Mouse (Mus musculus) embryonic facial prominence, embryonic 14.5 days (tissue): ENCODE data around the gene Bbs4. TPM values are rescaled to one million over a fixed set of nuclear protein-coding genes. Genes with fewer than 3 reads are reported as not detected.
"Not testable (repeated sequence)": the region's sequence is repeated elsewhere in the genome, so short reads cannot be mapped to it uniquely, and the experiment has no call there.

Experiments
- ATAC-seq: fragments of 200-750 bp; cut with Nextera tagmentation; 2 replicates; pipeline ENCODE4 v1.8.0; 2017; ENCODE audit warnings: low read depth, moderate number of reproducible peaks, moderate TSS enrichment
- DNase-seq: peaks from one replicate; pipeline ENCODE4 v3.0.0-alpha.2; 2015; ENCODE audit warnings: low spot score
- H3K27ac ChIP-seq: fragments of 300-500 bp; sonication (generic); replicated peaks from 2 replicates; pipeline ENCODE4 v1.5.1; 2014; ENCODE audit warnings: low read depth, mild to moderate bottlenecking, low read length, moderate library complexity
- H3K27me3 ChIP-seq: fragments of 300-500 bp; sonication (generic); replicated peaks from 2 replicates; pipeline ENCODE4 v1.6.1; 2014; ENCODE audit warnings: low read length; ENCODE audit not compliant: control insufficient read depth, insufficient read depth
- H3K36me3 ChIP-seq: fragments of 300-500 bp; sonication (generic); 2 replicates; pipeline ENCODE4 v1.6.1; 2014; ENCODE audit warnings: low read length, mixed read lengths; ENCODE audit not compliant: control insufficient read depth, insufficient read depth
- H3K4me1 ChIP-seq: fragments of 300-500 bp; sonication (generic); 2 replicates; pipeline ENCODE4 v1.6.1; 2014; ENCODE audit warnings: antibody characterized with exemption, low read length; ENCODE audit not compliant: control insufficient read depth, insufficient read depth
- H3K4me2 ChIP-seq: fragments of 300-500 bp; sonication (generic); 2 replicates; pipeline ENCODE4 v1.6.1; 2014; ENCODE audit warnings: low read depth, mild to moderate bottlenecking, low read length, moderate library complexity, mixed read lengths
- H3K4me3 ChIP-seq: fragments of 300-500 bp; sonication (generic); 2 replicates; pipeline ENCODE4 v1.5.1; 2014; ENCODE audit warnings: low read depth, mild to moderate bottlenecking, low read length
- H3K9ac ChIP-seq: fragments of 300-500 bp; sonication (generic); 2 replicates; pipeline ENCODE4 v1.6.1; 2014; ENCODE audit warnings: low read depth, mild to moderate bottlenecking, low read length, moderate library complexity, mixed read lengths
- H3K9me3 ChIP-seq: fragments of 300-500 bp; sonication (generic); 2 replicates; pipeline ENCODE4 v1.6.1; 2016; ENCODE audit warnings: low read length; ENCODE audit not compliant: control insufficient read depth
- WGBS: fragments of 180-500 bp; shearing (Covaris S2); extraction: QIAGEN DNeasy Blood & Tissue Kit; methylation state at CpG from one replicate; pipeline ENCODE4 v1.1.7; 2014; 5-methylcytosine and 5-hydroxymethylcytosine counted together
- polyA plus RNA-seq: library from polyadenylated mRNA; unstranded; fragments of >200 nt; fragmentation: Nextera tagmentation; extraction: Ambion mirVana; gene quantifications from 2 replicates; pipeline ENCODE4 v1.2.1, GENCODE M21; 2014

Gene Bbs4
- 14.2 and 15.3 TPM in 2 replicates for polyA plus RNA-seq

DNA sequence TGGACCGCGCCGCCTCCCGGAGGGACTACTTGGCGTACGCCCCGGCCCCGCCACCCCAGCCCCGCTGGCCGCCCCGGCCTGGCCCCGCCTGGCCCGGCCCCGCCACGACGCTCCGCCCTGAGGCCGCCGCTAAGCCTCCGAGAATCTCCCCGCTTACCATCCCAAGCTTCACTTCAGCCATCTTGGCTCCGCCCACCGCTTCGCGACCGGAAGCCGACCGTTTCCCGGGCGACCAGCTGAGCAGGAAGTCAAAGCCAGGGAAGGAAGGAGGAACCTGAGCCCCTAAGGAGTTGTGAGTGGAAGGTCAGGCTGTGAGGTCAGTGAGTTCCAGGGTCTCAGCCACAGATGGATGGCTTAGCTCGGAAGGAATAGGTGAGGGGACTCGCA, at the start of gene Bbs4:
TSS of gene Bbs4 (minus strand) at position 256 of the 387 bp plus-strand sequence.
- peak within 1 kb of the TSS; percentile 75 for H3K4me3 ChIP-seq
- no peaks in the 10 kb centered on the region; the same call in 1 of the 2 replicates for H3K27me3 ChIP-seq
- 2% methylated on average over 21 of the region's 32 CpGs for WGBS
- H3K27ac ChIP-seq, result peak within 1 kb of the TSS; percentile 84
- no peaks in the 10 kb centered on the region for H3K9me3 ChIP-seq
- ATAC-seq (peak; percentile 97), DNase-seq (peak; percentile 94)
- peaks cover 3% of the 10 kb centered on the region; the same call in 1 of the 2 replicates for H3K4me1 ChIP-seq
- peak within 1 kb of the TSS; percentile 64 for H3K4me2 ChIP-seq
- no peaks in the 10 kb centered on the region for H3K36me3 ChIP-seq
- peak within 1 kb of the TSS; percentile 82 for H3K9ac ChIP-seq

DNA sequence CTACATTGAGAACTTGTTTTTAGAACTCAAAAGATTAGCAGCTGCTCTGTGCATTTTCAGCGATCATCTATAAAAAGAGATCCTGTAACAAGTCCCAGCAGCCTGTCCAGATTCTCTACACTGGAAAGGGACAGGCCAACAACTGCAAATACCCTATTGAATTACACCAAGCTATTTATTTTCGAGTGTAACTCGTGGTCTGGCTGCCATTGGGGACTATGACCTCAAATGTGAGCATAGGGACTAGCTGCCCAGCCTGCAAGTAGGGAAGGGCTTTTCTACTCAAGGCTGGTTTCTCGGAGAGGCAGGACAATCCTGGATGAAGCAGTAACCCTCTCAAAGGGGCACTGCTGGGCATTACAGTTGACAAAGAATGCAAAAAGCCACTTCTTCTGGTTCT, 35.8 kb upstream of the Bbs4 start:
- Histone ChIP-seq H3K9me3 (no peaks in the 10 kb centered on the region), H3K4me1 (no peaks in the 10 kb centered on the region), H3K4me3 (no peak overlapping the region), H3K27ac (no peak overlapping the region), H3K9ac (no peak overlapping the region), H3K27me3 (no peaks in the 10 kb centered on the region), H3K36me3 (peaks cover 37% of the 10 kb centered on the region), H3K4me2 (no peak overlapping the region)
- DNase-seq, result peak; percentile 9
- no peak for ATAC-seq
- WGBS, result 73% methylated on average over 4 of the region's 4 CpGs

DNA sequence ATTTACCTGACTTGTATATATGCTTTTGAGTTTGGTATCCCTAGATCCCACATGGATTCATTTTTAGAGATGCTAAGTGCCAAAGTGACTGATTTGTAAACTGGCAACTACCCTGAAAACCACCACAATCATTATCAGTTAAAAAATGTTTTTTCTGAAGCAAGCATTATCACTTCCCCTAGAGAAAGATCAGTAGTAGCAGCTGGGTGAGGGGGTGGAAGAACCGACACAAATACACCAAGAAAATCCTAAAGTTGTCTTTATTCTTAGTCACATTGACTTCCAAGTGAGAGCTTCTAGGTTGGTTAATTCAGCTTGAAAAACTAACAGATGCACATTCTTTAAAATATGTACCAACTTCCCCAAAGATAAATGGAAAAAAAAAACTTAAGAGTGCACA, 35.0 kb upstream of the Bbs4 start:
- Histone ChIP-seq H3K9me3 (no peaks in the 10 kb centered on the region), H3K9ac (no peak overlapping the region), H3K27me3 (no peaks in the 10 kb centered on the region), H3K27ac (no peak overlapping the region), H3K4me2 (no peak overlapping the region), H3K4me3 (no peak overlapping the region), H3K36me3 (peaks cover 29% of the 10 kb centered on the region), H3K4me1 (no peaks in the 10 kb centered on the region)
- ATAC-seq (no peak), DNase-seq (no peak)
- WGBS, result 79% methylated on average over 1 of the region's 1 CpGs

DNA sequence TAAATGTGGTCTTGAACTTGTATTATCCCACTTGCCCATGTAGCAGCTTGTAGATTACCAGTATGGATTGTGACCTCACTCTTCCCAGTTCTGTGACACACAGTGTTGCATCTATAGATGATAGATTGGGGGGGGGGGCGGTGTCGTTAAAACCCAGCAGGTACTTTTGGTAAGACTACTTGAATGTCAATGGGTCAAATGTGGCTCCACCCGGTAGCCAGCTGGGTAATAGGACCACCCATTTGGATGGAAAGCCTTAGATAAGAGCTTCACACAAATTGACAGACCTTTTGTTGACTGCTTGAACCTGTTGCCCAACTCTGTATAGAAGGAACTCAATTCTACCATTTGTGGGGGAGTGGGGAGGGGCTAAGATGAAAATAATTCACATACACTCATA, 34.2 kb upstream of the Bbs4 start:
- no peak for DNase-seq
- Histone ChIP-seq H3K9me3 (no peaks in the 10 kb centered on the region), H3K4me1 (no peaks in the 10 kb centered on the region), H3K36me3 (peaks cover 21% of the 10 kb centered on the region), H3K27me3 (no peaks in the 10 kb centered on the region), H3K4me2 (no peak overlapping the region), H3K4me3 (no peak overlapping the region), H3K27ac (no peak overlapping the region), H3K9ac (no peak overlapping the region)
- ATAC-seq, result no peak
- 62% methylated on average over 3 of the region's 3 CpGs for WGBS

DNA sequence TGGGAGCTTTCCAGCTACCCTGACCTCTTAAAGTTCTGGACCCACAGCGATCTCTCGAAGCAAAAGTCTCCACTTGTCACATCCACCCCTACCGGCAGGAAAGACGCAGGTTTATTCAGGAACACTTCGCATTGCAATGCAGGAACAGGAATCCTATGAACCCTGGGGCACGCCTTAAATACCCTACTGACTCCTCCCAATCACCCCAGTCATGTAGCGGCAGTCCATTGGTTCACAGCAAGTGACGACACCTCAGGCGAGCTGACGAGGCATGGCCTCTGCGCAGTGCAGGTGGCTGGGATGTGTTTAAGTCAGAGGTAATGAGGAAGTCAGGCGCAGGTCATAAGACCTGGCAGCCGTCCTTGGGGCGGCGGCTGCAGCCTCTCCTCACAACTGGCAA, 22.3 kb upstream of the Bbs4 start:
- ATAC-seq, result no peak
- WGBS, result 94% methylated on average over 15 of the region's 15 CpGs

DNA sequence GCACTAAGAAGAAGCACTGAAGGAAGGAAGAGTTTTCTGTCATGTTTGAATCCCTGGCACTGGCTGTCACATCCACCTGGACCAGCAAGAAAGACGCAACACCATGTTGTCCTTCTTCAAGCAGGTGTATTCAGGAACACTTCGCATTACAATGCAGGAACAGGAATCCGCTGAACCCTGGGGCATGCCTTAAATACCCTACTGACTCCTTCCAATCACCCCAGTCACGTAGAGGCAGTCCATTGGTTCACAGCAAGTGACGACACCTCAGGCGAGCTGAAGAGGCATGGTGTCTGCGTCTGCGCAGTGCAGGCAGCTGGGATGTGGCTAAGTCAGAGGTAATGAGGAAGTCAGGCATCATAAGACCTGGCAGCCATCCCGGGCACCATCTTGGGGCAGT, 16.3 kb upstream of the Bbs4 start:
- Histone ChIP-seq H3K27me3 (no peaks in the 10 kb centered on the region), H3K9ac (no peak overlapping the region), H3K4me1 (no peaks in the 10 kb centered on the region), H3K9me3 (peaks cover 15% of the 10 kb centered on the region; the same call in 1 of the 2 replicates), H3K4me3 (no peak overlapping the region), H3K36me3 (no peaks in the 10 kb centered on the region), H3K27ac (no peak overlapping the region), H3K4me2 (no peak overlapping the region)
- DNase-seq (no peak), ATAC-seq (no peak)
- 90% methylated on average over 9 of the region's 9 CpGs for WGBS

More for the DNA sequence above, 22.3 kb upstream of the Bbs4 start:
- H3K9me3 ChIP-seq, result peaks cover 15% of the 10 kb centered on the region; the same call in 1 of the 2 replicates
- no peak for DNase-seq
- no peaks in the 10 kb centered on the region for H3K4me1 ChIP-seq
- no peaks in the 10 kb centered on the region for H3K27me3 ChIP-seq
- no peaks in the 10 kb centered on the region for H3K36me3 ChIP-seq
- H3K4me2 ChIP-seq, result no peak overlapping the region
- no peak overlapping the region for H3K4me3 ChIP-seq
- no peak overlapping the region for H3K9ac ChIP-seq
- H3K27ac ChIP-seq, result no peak overlapping the region

DNA sequence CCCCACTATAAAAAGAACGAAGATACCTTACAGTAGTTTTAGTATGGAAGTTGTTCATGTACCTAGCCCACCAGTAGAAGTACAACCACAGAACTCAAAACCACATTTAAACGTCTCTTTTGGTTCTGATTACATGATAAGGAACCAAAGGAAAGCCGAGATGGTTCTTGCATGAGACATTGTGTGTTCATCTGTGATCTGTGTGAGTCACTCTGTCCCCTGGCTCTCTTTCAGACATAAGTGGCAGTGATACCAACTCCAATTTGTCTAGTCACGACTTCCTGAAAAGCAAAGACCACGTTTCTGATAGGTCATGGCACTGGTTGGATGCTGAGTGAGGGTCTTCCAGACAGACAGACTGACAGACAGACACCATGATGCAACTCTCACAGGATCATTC, 15.9 kb upstream of the Bbs4 start:
- no peak overlapping the region for H3K4me3 ChIP-seq
- H3K4me2 ChIP-seq, result no peak overlapping the region
- H3K27me3 ChIP-seq, result no peaks in the 10 kb centered on the region
- no peak for ATAC-seq
- no peak for DNase-seq
- H3K36me3 ChIP-seq, result no peaks in the 10 kb centered on the region
- H3K4me1 ChIP-seq, result no peaks in the 10 kb centered on the region
- peaks cover 15% of the 10 kb centered on the region; the same call in 1 of the 2 replicates for H3K9me3 ChIP-seq
- no peak overlapping the region for H3K9ac ChIP-seq
- H3K27ac ChIP-seq, result no peak overlapping the region
- 69% methylated on average over 5 of the region's 5 CpGs for WGBS

DNA sequence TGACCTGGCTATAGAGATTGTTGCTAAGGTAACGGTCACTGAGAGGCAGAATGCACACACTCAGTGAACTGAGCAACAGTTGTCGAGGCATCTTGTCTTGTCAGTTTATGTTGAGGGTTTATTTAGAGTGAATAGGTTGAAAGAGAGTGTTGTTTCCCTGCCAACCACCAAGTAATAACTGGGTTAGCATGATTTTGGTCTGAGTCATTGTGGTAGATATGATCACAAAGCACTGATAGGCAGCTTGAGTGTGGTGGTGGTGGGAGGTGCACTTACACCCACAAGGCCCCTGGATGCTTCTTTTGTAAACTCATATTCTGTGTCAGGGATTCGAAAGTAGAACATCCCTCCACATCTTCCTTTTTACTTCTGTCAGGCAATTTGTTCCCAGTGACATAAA, 7.2 kb upstream of the Bbs4 start:
- H3K36me3 ChIP-seq, result not testable (repeated sequence)
- no CpG with 5 or more reads among the region's 3 CpGs for WGBS

DNA sequence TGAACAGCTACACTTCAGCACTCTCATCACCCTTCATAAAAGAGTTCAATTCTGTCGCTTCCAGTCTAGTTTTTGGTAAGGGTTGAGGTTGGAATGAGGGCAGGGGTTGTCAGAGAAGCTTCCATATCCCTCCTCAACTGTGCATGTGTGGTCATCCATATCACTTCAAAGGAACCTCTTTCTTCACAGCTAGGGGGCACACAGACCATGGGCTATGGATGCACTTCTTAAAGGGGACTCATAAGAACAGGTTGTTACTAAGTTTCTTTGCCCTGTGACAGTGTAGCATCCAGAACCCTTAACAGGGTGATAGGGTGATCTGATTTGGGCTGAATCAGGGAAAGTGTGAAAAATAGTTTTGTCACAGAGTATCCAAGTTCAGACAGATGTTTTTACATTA, 4.7 kb upstream of the Bbs4 start:
- not testable (repeated sequence) for H3K4me1 ChIP-seq, H3K27ac ChIP-seq, H3K9ac ChIP-seq, DNase-seq, H3K9me3 ChIP-seq, H3K36me3 ChIP-seq, H3K4me2 ChIP-seq, ATAC-seq, H3K27me3 ChIP-seq, H3K4me3 ChIP-seq
- WGBS, result 31% methylated on average over 1 of the region's 1 CpGs

More for the DNA sequence above, 7.2 kb upstream of the Bbs4 start:
- not testable (repeated sequence) for H3K4me3 ChIP-seq, H3K9me3 ChIP-seq, ATAC-seq, DNase-seq, H3K27ac ChIP-seq, H3K27me3 ChIP-seq, H3K4me2 ChIP-seq, H3K4me1 ChIP-seq, H3K9ac ChIP-seq
